Mouse (Mus musculus): ENCODE data around the gene Ninj1.

Ninj1 gene

GRCm38 (mm10) chr13:49171729-49172128 is 15.6 kb upstream of the Ninj1 start:
- DNase-seq (ENCODE audit: low spot score), result no peak

GRCm38 (mm10) chr13:49172335-49172734 is 14.9 kb upstream of the Ninj1 start:
- DNase-seq (ENCODE audit: low spot score), result no peak

- DNase-seq (ENCODE audit: low spot score), result peak; percentile 93
These were observed 14.2 kb upstream of the Ninj1 start for GRCm38 (mm10) chr13:49172971-49173596.

- no peak for DNase-seq (ENCODE audit: low spot score)
These were observed 11.8 kb upstream of the Ninj1 start for GRCm38 (mm10) chr13:49175509-49175908.

GRCm38 (mm10) chr13:49178839-49179585 is 8.3 kb upstream of the Ninj1 start:
- no peak for DNase-seq (ENCODE audit: low spot score)

- DNase-seq (ENCODE audit: low spot score), result no peak
These were observed 7.0 kb upstream of the Ninj1 start for GRCm38 (mm10) chr13:49180274-49180673.

- no peak for DNase-seq (ENCODE audit: low spot score)
These were observed 6.6 kb upstream of the Ninj1 start for GRCm38 (mm10) chr13:49180691-49181090.

- DNase-seq (ENCODE audit: low spot score), result no peak
These were observed 5.8 kb upstream of the Ninj1 start for GRCm38 (mm10) chr13:49181411-49181984.

GRCm38 (mm10) chr13:49183161-49183560 is 4.1 kb upstream of the Ninj1 start:
- no peak for DNase-seq (ENCODE audit: low spot score)

GRCm38 (mm10) chr13:49183646-49184045 is 3.6 kb upstream of the Ninj1 start:
- no peak for DNase-seq (ENCODE audit: low spot score)

- no peak for DNase-seq (ENCODE audit: low spot score)
These were observed 442 bp upstream of the Ninj1 start for GRCm38 (mm10) chr13:49186798-49187287.

GRCm38 (mm10) chr13:49188219-49188965 is 1.1 kb downstream of the Ninj1 start:
- no peak for DNase-seq (ENCODE audit: low spot score)

- no peak for DNase-seq (ENCODE audit: low spot score)
These were observed 1.7 kb downstream of the Ninj1 start for GRCm38 (mm10) chr13:49188966-49189360.

- no peak for DNase-seq (ENCODE audit: low spot score)
These were observed 2.9 kb downstream of the Ninj1 start for GRCm38 (mm10) chr13:49189970-49190870.

- DNase-seq (ENCODE audit: low spot score), result no peak
These were observed 3.8 kb downstream of the Ninj1 start for GRCm38 (mm10) chr13:49190876-49191672.

- DNase-seq (ENCODE audit: low spot score), result no peak
These were observed 4.4 kb downstream of the Ninj1 start for GRCm38 (mm10) chr13:49191673-49192035.

- DNase-seq (ENCODE audit: low spot score), result no peak
These were observed 5.0 kb downstream of the Ninj1 start for GRCm38 (mm10) chr13:49192156-49192855.

GRCm38 (mm10) chr13:49193650-49194049 is 6.4 kb downstream of the Ninj1 start:
- DNase-seq (ENCODE audit: low spot score), result no peak

- DNase-seq (ENCODE audit: low spot score), result no peak
These were observed 7.5 kb downstream of the Ninj1 start for GRCm38 (mm10) chr13:49194811-49195210.

- DNase-seq (ENCODE audit: low spot score), result no peak
These were observed 8.4 kb downstream of the Ninj1 start for GRCm38 (mm10) chr13:49195651-49196050.

Data from ovary, postnatal 10 days (tissue).